Mouse (Mus musculus): ENCODE measurements around the gene Rap1gap.

GRCm38 (mm10) chr4:137733459-137733858 lies 68.9 kb downstream of the Rap1gap start:
- TF ChIP-seq CTCF (IDR thresholded peaks at IDR 0.05) (peak; percentile 49), EP300 (IDR thresholded peaks at IDR 0.05) (no peak)
